Mouse (Mus musculus) spleen, adult 2 months (tissue): Measurements from ENCODE around the gene Tmem106a.

ENCODE experiments used
- CTCF ChIP-seq: fragments of 200-500 bp; IDR thresholded peaks from 2 replicates; pipeline ENCODE4 v1.5.1; 2011; ENCODE audit warnings: mild to moderate bottlenecking, inconsistent platforms; ENCODE audit not compliant: insufficient read depth, insufficient read length, insufficient replicate concordance; ENCODE audit errors: extremely low read depth
- POLR2A ChIP-seq: fragments of 200-500 bp; IDR thresholded peaks from 2 replicates; pipeline ENCODE4 v1.6.1; 2011; ENCODE audit warnings: low read depth, low read length, inconsistent platforms

DNA sequence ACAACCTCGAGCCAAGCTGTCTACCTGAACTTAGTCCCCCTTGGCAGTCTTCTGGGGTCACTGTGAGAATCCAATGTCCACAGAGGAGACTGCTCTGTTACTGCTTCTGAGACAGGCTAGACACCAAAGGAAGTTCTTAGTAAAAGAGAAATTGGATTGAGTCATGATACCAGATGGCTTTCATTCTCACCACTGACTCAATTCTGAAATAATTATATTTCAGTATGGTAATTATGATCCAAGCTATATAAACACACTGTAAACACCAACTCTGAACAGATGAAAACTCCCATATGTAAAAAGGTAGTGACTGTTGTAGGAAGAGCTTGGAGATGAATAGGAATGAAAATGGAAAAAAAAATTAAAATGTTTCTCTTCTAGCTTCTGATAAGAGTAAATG is 37.9 kb upstream of the Tmem106a start:
- TF ChIP-seq CTCF (no peak), POLR2A (no peak)
